Mouse (Mus musculus): ENCODE results near the gene Rpf1. TPM values are rescaled to one million over a fixed set of nuclear protein-coding genes. Genes with fewer than 3 reads are reported as not detected.

Gene Rpf1
- total and polyA plus RNA-seq, 3 experiments: 100 to 262 (median 185) TPM

GRCm38 (mm10) chr3:146521652-146522020 is 407 bp upstream of the Rpf1 start:
- TF ChIP-seq CHD1 (IDR thresholded peaks at IDR 0.05; ENCODE audit: low read depth, low read length): peak; percentile 78; the same call in 1 of the 2 replicates
- no peak for TF ChIP-seq MAX (IDR thresholded peaks at IDR 0.05; ENCODE audit: low read length)
- peak; percentile 50; the same call in 1 of the 2 replicates for TF ChIP-seq MAFK (IDR thresholded peaks at IDR 0.05; ENCODE audit: insufficient replicate concordance, low read length)
- no peak for TF ChIP-seq UBTF (IDR thresholded peaks at IDR 0.05; ENCODE audit: low read depth, low read length)
- H3K36me3 ChIP-seq (replicated peaks in 1 of 2; ENCODE audit: control insufficient read depth in 1 of 2, insufficient read depth in 1 of 2, low read length in 1 of 2): peaks cover 19 to 29% of the 10 kb centered on the region in 2 experiments
- H3K79me2 ChIP-seq (replicated peaks; ENCODE audit: control insufficient read depth, extremely low read depth, insufficient read depth, poor library complexity, severe bottlenecking): peaks cover 29% of the 10 kb centered on the region
- dilution Hi-C loops (cut with MboI; ENCODE audit: extremely low pct_ligation_motif_present, extremely low pct_unique_long_range_greater_than_20kb, low sequenced_read_pairs) (no loop called here), in situ Hi-C loops (cut with MboI; ENCODE audit: low pct_ligation_motif_present, low pct_unique_long_range_greater_than_20kb, low sequenced_read_pairs) (no loop called here)
- H3K27me3 ChIP-seq (replicated peaks): no peaks in the 10 kb centered on the region
- DNase-seq (ENCODE audit: extremely low read depth): no peak
- peak overlapping the region; percentile 94 for H3K9ac ChIP-seq (ENCODE audit: insufficient read depth, low read depth)
- peak overlapping the region; percentile 81 for H3K27ac ChIP-seq (ENCODE audit: insufficient read depth, low read depth)
- H3K4me2 ChIP-seq (ENCODE audit: insufficient read depth, low read depth, poor library complexity, severe bottlenecking): peak overlapping the region; percentile 44
- peaks cover 2 to 17% of the 10 kb centered on the region in 2 experiments for H3K4me1 ChIP-seq (ENCODE audit: control insufficient read depth in 1 of 2, insufficient read depth in 2 of 2)
- peak overlapping the region; percentile 75 to 87 (median 78) for H3K4me3 ChIP-seq (replicated peaks in 1 of 3; ENCODE audit: low read depth in 2 of 3, low read length in 2 of 3, poor library complexity in 1 of 3)
- H3K9me3 ChIP-seq (replicated peaks; ENCODE audit: low read length): no peaks in the 10 kb centered on the region

GRCm38 (mm10) chr3:146520226-146520797 is 917 bp downstream of the Rpf1 start:
- Histone ChIP-seq H3K27ac (ENCODE audit: insufficient read depth, low read depth) (peak overlapping the region; percentile 21), H3K4me1 (ENCODE audit: control insufficient read depth in 1 of 2, insufficient read depth in 2 of 2) (peaks cover 2 to 17% of the 10 kb centered on the region in 2 experiments)
- dilution Hi-C loops (cut with MboI; ENCODE audit: extremely low pct_ligation_motif_present, extremely low pct_unique_long_range_greater_than_20kb, low sequenced_read_pairs): no loop called here

GRCm38 (mm10) chr3:146506711-146507110 is 14.5 kb downstream of the Rpf1 start:
- Histone ChIP-seq H3K36me3 (replicated peaks in 1 of 2; ENCODE audit: control insufficient read depth in 1 of 2, insufficient read depth in 1 of 2, low read length in 1 of 2) (peaks cover 69 to 94% of the 10 kb centered on the region in 2 experiments), H3K27ac (ENCODE audit: insufficient read depth, low read depth) (no peak overlapping the region), H3K4me1 (ENCODE audit: control insufficient read depth in 1 of 2, insufficient read depth in 2 of 2) (peaks cover 5 to 32% of the 10 kb centered on the region in 2 experiments; a peak in 2 of 4 replicates), H3K27me3 (replicated peaks) (no peaks in the 10 kb centered on the region), H3K4me2 (ENCODE audit: insufficient read depth, low read depth, poor library complexity, severe bottlenecking) (no peak overlapping the region), H3K9me3 (replicated peaks; ENCODE audit: low read length) (no peaks in the 10 kb centered on the region), H3K9ac (ENCODE audit: insufficient read depth, low read depth) (no peak overlapping the region), H3K79me2 (replicated peaks; ENCODE audit: control insufficient read depth, extremely low read depth, insufficient read depth, poor library complexity, severe bottlenecking) (peaks cover 34% of the 10 kb centered on the region), H3K4me3 (replicated peaks in 1 of 3; ENCODE audit: low read depth in 2 of 3, low read length in 2 of 3, poor library complexity in 1 of 3) (no peak overlapping the region)
- dilution Hi-C loops (cut with MboI; ENCODE audit: extremely low pct_ligation_motif_present, extremely low pct_unique_long_range_greater_than_20kb, low sequenced_read_pairs) (no loop called here), in situ Hi-C loops (cut with MboI; ENCODE audit: low pct_ligation_motif_present, low pct_unique_long_range_greater_than_20kb, low sequenced_read_pairs) (no loop called here)
- peak; percentile 64; the same call in 1 of the 2 replicates for TF ChIP-seq POLR2AphosphoS2 (IDR thresholded peaks at IDR 0.05; ENCODE audit: low read depth, low read length)
- peak; percentile 30; the same call in 1 of the 2 replicates for TF ChIP-seq POLR2A (IDR thresholded peaks at IDR 0.05; ENCODE audit: low read depth, low read length)
- TF ChIP-seq HCFC1 (IDR thresholded peaks at IDR 0.05; ENCODE audit: low read depth, low read length): no peak
- no peak for DNase-seq (ENCODE audit: extremely low read depth)

More at GRCm38 (mm10) chr3:146520226-146520797, 917 bp downstream of the Rpf1 start:
- Histone ChIP-seq H3K9ac (ENCODE audit: insufficient read depth, low read depth) (peak overlapping the region; percentile 94), H3K4me2 (ENCODE audit: insufficient read depth, low read depth, poor library complexity, severe bottlenecking) (peak overlapping the region; percentile 70), H3K27me3 (replicated peaks) (no peaks in the 10 kb centered on the region), H3K9me3 (replicated peaks; ENCODE audit: low read length) (no peaks in the 10 kb centered on the region), H3K79me2 (replicated peaks; ENCODE audit: control insufficient read depth, extremely low read depth, insufficient read depth, poor library complexity, severe bottlenecking) (peaks cover 36% of the 10 kb centered on the region), H3K4me3 (replicated peaks in 1 of 3; ENCODE audit: low read depth in 2 of 3, low read length in 2 of 3, poor library complexity in 1 of 3) (peak overlapping the region; percentile 71 to 87 (median 78)), H3K36me3 (replicated peaks in 1 of 2; ENCODE audit: control insufficient read depth in 1 of 2, insufficient read depth in 1 of 2, low read length in 1 of 2) (peaks cover 25 to 40% of the 10 kb centered on the region in 2 experiments)
- in situ Hi-C loops (cut with MboI; ENCODE audit: low pct_ligation_motif_present, low pct_unique_long_range_greater_than_20kb, low sequenced_read_pairs): no loop called here
- DNase-seq (ENCODE audit: extremely low read depth): no peak
- TF ChIP-seq MXI1 (IDR thresholded peaks at IDR 0.05; ENCODE audit: low read depth, low read length): peak; percentile 68
- TF ChIP-seq RAD21 (IDR thresholded peaks at IDR 0.05; ENCODE audit: low read depth, low read length): no peak
- TF ChIP-seq MAX (IDR thresholded peaks at IDR 0.05; ENCODE audit: low read length): peak; percentile 51
- TF ChIP-seq SMC3 (IDR thresholded peaks at IDR 0.05; ENCODE audit: low read depth, low read length): no peak
- peak; percentile 49 for TF ChIP-seq ELF1 (IDR thresholded peaks at IDR 0.05; ENCODE audit: low read depth, low read length)
- TF ChIP-seq NRF1 (IDR thresholded peaks at IDR 0.05; ENCODE audit: low read depth, low read length): no peak
- no peak for TF ChIP-seq ZNF384 (IDR thresholded peaks at IDR 0.05; ENCODE audit: low read depth, low read length)
- TF ChIP-seq GABPA (IDR thresholded peaks at IDR 0.05; ENCODE audit: insufficient replicate concordance, low read depth, low read length): no peak
- no peak for TF ChIP-seq PAX5 (IDR thresholded peaks at IDR 0.05; ENCODE audit: low read length)
- 0 out of 2 replicates have a peak, but pooled peaks have one; percentile 19 for TF ChIP-seq HCFC1 (IDR thresholded peaks at IDR 0.05; ENCODE audit: low read depth, low read length)
- TF ChIP-seq CTCF (conservative IDR thresholded peaks at IDR 0.05 in 1 of 2, IDR thresholded peaks at IDR 0.05 in 1 of 2; ENCODE audit: low read depth in 2 of 2, low read length in 2 of 2): peak in 1 of 2 experiments; percentile 38; a peak in 2 of 4 replicates
- TF ChIP-seq MYC (IDR thresholded peaks at IDR 0.05; ENCODE audit: low read depth, low read length): 0 out of 2 replicates have a peak, but pooled peaks have one; percentile 57
- TF ChIP-seq TCF12 (IDR thresholded peaks at IDR 0.05; ENCODE audit: low read depth, low read length): 0 out of 2 replicates have a peak, but pooled peaks have one; percentile 49
- 0 out of 2 replicates have a peak, but pooled peaks have one; percentile 64 for TF ChIP-seq SIN3A (IDR thresholded peaks at IDR 0.05; ENCODE audit: low read length)
- no peak for TF ChIP-seq POLR2AphosphoS2 (IDR thresholded peaks at IDR 0.05; ENCODE audit: low read depth, low read length)
- 0 out of 2 replicates have a peak, but pooled peaks have one; percentile 44 for TF ChIP-seq CHD1 (IDR thresholded peaks at IDR 0.05; ENCODE audit: low read depth, low read length)
- TF ChIP-seq RCOR1 (conservative IDR thresholded peaks at IDR 0.05; ENCODE audit: low read depth, low read length): no peak
- no peak for TF ChIP-seq JUN (IDR thresholded peaks at IDR 0.05; ENCODE audit: insufficient read depth, low read depth, low read length)
